Mouse (Mus musculus): ENCODE results near the gene Krt8. TPM values are rescaled to one million over a fixed set of nuclear protein-coding genes. Genes with fewer than 3 reads are reported as not detected.
"Not testable (repeated sequence)": the region's sequence is repeated elsewhere in the genome, so short reads cannot be mapped to it uniquely, and the experiment has no call there.

The Krt8 gene
- total RNA-seq, 2 experiments from 2014 or later, result not detected

DNA sequence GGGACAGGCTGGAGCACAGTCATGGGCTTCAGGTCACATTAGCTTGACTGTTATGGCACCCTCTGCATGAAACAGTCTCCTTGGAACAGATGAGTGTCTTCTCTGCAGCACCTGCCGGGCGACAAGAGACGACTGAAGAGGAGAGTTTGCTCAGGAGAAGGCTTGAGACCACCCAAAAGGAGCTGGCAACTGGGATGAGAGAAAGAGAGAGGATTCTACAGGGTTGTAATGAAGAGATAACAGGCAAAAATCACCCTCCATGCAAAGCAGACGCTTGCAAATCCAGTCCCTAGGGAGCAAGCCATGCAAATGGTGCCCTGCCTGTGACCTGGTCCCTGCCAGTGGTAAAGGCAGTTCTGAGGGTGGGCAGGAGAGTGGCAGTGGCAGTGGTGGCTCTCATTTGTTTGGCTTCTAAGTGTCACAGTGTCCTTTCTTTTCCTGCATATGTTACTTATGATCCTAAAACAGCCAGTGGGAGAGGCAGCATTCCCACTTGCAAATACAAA is 8.0 kb upstream of the Krt8 start:
- intact Hi-C loops (cut with DNase I), result no loop called here
- no peak for DNase-seq (ENCODE audit: low spot score in 2 of 2)

DNA sequence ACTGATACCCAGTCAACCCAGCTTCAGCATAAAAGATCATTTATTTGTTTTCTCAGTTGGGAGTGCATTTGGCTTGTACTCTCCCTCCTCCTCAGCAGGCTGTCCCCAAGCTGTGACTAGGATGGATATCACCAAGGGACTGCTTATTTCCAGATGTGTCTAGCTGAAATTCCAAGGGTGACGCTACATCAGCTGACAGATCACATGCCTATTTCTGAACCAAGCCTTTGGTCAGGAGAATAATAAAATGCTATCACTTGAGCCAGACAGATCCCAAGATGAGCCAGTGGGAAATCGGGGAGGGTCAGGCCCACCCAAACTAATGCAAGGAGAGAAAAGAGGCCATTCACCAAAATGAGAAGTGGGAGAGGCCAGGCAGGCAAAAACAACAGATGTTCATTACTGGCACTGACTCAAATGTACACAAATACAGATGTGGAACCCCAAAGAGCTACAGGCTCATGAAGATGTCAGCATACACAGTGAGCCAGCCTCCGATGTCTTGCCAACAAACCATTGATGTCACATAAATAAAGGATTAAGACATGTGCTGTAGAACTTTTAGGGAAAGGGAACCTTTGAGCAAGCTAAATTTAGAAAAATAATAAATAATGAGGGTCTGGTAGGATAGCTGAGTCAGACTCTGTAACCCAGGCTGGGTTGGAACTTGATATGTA is 6.4 kb upstream of the Krt8 start:
- intact Hi-C loops (cut with DNase I), result no loop called here
- DNase-seq (ENCODE audit: low spot score in 2 of 2), result no peak

DNA sequence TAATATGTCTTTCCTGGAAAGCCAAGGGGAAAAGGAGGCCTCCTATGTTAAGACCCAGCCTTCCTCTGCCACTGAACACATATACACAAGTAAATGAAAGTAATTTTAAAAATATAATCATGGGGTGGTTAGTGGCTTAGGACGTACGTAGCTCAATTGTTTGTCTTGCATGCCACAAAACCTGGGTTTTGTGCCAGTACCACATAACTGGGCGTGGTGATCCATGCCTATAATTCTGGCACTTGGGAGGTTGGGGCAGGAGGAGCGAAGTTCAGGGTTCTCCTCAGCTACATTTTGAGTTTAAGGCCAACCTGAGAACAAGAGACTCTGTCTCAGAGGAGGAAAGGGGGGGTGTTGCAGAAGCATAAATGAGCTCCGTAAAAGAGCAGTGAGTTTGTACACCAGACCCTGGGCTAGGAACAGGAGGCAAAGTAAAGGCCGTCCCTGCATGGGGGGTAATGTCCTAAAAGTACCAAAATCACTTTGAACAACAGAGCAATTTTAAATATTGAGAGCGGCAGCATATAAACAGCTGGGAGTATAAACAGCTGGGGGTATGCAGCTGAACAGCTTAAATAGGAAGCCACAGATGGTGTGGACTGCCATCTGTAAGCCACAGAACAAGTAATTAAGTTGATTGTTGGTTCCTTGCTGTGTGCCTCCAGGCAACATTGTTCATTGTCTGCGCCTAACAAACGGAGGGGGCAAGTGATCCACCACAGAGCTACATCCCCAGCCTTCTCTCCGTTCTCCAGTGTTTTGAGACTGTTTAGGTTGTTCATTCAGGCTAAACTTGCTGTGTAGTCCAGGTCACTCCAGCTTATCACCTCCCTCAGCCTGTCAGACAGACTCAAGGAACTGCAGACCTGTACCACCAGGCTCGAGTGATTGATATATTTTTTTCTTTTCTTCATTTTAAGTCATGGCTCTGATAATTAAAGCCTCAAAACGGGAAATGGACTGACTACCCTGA is 3.1 kb upstream of the Krt8 start:
- intact Hi-C loops (cut with DNase I), result no loop called here
- no peak for DNase-seq (ENCODE audit: low spot score in 2 of 2)

DNA sequence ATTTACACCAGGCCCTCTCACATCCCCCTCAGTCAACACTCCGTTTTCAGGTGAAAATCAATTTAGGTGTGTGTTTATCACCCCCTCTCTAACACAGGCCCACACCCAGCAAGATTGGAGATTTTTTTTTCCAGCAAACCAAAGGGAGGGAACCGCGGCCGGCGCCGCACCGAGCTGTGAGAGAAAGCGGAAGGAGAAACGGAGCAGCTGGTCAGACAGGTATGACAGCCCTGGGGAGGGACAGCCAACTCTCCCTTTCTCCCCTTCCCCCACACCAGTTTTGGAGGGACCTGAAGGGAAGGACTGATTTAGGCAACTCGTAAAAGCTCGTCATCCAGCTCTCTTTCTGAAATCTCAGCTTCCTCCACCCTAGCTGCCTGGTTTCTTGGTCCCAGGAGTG is 2.0 kb upstream of the Krt8 start:
- intact Hi-C loops (cut with DNase I), result no loop called here
- DNase-seq (ENCODE audit: low spot score in 2 of 2), result no peak

DNA sequence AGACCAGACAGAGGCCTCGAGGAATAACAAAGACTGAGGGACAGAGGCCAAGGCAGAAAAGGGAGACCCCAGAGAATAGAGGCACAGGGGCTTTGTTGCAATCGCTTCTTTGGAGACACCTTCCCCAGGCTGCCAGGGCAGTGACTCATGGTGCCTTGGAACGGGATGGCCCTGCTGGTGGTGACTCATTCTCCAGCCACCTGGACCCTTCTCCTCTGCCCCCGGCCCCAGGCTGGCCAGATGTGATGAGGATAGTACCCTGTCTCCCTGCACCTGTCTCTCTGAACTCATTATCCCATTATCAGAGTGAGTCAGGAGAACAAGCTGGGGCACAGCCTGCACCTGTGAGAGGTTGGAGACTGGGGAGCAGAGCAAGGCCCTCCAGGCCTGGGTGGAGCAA is 1.0 kb upstream of the Krt8 start:
- DNase-seq (ENCODE audit: low spot score in 2 of 2), result no peak
- intact Hi-C loops (cut with DNase I), result no loop called here

DNA sequence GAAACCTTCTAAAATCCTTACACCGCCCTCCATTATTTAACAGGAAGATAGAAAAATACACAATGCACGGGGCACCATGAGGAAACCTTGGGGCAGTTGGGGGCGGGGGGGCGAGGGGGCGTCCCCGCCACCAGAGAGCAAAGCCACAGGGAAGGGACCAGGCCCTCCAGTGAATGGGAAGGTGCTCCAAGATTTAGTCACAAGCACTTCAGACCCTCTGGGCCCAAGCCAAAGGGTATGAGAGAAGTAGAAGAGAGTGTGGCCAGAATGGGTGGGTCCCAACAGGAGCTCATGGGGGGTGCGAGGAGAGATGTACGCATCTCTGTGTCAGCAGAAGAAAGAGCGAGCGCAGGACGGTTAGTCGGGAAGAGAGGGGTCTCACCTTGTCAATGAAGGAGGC is 766 bp downstream of the Krt8 start:
- intact Hi-C loops (cut with DNase I), result no loop called here
- no peak for DNase-seq (ENCODE audit: low spot score in 2 of 2)

DNA sequence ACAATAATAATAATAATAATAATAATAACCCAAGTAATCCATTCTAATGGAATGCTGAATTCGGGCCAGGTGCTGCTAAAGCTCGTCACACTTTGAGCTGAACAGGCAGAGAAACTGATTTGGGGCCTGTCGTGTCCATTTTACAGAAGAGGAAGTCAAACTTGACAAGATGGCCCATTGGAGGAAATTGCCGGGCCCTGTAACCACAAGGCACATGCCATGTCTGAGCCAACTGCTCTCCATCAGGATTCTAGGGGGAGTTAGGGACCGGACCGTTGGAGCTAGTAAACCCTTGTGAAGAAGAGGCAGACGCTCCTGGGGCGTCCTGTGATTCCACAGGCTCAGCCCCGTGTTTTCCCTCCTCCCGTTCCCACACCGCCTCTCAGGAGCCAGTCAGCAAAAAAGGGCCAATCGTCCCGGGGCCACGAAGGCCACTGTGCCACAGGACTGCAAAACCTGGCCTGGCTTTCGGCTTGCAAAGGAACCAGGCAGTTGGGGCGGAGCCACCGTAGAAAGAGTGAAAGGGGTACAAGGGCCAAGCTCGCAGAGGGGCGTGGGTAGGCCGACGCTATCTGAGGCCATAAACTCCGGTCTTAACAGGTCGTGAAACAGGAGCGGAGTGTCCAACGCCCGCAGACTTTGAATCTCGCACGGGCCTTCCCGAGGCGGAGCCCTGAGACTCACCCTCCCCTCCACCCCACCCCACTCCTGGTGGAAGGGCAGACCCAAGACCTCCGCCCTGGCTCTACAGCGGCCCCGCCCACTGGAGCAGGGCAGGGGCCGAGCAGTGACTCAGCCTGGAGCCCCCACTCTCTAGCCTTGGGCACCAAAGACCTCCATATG is 1.4 kb downstream of the Krt8 start:
- DNase-seq (ENCODE audit: low spot score in 2 of 2), result no peak
- intact Hi-C loops (cut with DNase I), result no loop called here

DNA sequence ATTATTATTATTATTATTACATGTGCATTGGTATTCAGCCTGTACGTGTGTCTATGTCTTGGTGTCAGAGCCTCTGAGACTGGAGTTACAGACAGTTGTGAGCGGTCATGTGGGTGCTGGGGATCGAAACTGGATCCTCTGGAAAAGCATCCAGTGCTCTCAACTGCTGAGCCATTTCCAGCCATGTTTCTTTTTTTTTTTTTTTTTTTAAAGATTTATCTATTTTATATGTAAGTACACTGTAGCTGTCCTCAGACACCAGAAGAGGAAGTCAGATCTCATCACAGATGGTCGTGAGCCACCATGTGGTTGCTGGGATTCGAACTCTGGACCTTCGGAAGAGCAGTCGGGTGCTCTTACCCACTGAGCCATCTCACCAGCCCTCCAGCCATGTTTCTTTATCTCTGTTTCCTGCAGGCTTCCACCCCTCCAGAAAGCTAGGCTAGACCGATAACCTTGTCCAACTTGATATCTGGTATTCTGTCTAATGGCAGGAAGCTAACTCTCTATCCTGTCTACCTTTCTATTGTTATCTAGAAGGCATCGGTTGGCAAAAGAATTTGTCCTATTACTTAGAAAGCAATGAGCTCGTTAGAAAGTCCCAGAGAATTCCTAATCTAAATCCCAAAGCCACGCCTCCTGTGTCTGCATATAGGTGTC is 4.5 kb downstream of the Krt8 start:
- intact Hi-C loops (cut with DNase I), result no loop called here
- no peak for DNase-seq (ENCODE audit: low spot score in 2 of 2)

DNA sequence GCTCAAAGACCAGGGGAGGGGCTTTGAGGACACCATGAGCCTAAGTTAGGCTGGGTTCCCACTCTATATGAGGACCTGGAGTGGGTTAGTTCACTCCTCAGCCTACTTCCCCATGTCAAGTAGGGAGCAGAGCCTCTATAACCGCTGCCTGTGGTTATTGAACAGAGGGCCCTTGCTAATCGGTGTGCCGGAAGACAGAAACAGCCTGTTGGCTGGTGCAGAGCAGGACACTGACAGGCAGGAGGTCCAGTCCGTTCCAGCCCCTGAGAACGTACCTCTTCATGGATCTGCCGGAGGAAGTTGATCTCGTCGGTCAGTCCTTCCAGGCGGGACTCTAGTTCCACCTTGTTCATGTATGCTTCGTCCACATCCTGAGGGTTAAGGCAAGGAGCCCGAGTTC is 5.1 kb downstream of the Krt8 start:
- DNase-seq (ENCODE audit: low spot score in 2 of 2), result no peak
- intact Hi-C loops (cut with DNase I), result no loop called here

DNA sequence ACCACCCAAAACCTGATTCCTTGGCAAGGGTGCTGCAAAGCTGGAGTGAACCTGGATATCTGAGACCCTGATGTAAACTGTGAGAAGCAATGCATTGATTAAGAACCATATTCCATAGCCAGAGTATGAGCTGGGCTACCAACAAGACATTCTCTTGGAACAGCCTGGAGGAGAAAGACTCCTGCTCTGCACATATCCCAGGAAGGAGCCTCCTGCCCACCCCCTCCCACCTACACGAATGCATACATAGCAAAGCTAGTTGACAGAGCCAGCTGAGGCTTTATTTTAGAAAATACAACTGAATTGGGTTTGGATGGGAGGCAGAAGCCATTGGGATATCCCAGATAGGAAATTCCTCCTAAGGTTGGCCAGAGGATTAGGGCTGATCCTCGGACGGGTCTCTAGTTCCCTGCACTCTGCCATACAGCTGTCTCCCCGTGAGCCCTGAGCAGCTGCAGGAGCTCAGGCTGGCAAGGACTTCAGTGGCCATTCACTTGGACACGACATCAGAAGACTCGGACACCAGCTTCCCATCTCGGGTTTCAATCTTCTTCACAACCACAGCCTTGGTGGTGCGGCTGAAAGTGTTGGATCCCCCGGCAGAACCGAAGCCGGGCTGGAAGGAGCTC is 7.7 kb downstream of the Krt8 start:
- DNase-seq (ENCODE audit: low spot score in 2 of 2); intact Hi-C loops (cut with DNase I): not testable (repeated sequence)

DNA sequence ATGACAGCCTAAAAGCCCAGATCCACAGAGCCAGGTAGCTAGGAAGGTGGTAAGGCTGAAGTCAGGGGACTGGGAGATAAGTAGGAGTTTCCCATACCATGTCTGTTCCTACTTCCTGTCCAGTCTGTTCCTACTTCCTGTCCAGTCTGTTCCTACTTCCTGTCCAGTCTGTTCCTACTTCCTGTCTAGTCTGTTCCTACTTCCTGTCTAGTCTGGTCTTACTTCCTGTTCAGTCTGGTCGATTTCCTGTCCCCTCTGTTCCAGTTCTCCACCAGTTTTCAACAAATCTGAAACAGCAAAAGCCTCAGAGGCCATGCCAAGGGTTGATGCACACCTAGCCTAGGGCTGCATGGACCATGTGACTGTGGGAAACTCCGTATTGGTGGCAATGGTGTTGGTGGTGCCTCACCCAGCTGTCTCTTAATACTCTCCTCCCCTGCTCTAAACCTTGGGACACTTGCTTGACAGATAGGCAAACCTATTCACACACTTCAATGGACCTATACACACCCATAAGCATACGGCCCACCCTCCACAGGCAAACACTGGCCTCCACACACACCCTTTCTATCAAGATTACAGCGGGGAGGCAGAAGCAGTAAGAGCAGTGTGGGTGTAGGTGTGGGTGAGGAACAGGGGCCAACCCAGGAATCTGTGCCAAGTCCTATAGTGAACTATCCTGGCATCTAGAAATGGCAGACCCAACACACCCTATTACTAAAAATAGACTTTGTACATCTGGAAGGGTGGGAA is 8.6 kb downstream of the Krt8 start:
- intact Hi-C loops (cut with DNase I), result no loop called here
- no peak for DNase-seq (ENCODE audit: low spot score in 2 of 2)

DNA sequence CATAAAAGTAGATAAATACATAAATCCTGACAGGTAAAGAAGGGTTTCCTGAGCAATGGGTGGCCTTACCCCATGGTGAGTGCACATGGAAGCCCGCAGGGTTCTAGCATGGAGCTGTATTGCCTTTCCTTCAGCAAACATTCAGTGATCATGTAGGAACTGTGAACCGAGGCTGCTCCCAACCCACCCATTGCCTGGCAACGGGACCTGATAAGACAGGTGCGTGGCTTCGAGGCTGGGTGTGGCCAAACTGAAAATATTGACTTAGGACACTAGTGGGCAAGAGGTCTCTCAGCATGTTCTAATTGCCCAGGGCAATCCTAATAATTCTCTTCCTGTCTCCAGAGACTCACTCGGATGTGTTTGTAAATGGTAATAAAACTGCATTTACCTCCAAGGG is 9.9 kb downstream of the Krt8 start:
- no peak for DNase-seq (ENCODE audit: low spot score in 2 of 2)
- intact Hi-C loops (cut with DNase I), result no loop called here

DNA sequence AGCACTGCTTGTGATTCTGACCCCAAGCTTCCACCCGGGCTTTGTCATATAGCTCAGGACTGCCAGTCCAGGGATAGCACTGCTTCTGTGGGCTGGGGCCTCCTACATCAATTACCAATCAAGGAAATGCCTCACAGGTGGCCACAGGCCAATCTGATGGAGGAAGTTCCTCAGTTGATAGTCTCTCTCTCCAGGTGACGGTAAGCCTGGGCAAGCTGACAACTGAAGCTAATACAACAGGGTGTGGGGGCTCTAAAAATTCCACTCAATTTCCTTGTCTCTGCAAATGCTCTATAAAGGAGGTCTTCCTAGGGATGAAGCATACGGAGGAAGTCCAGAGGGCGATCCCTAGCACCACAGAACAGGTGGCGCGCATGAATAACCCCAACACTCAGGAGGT is 13.3 kb downstream of the Krt8 start:
- intact Hi-C loops (cut with DNase I), result no loop called here
- DNase-seq (ENCODE audit: low spot score in 2 of 2), result no peak

DNA sequence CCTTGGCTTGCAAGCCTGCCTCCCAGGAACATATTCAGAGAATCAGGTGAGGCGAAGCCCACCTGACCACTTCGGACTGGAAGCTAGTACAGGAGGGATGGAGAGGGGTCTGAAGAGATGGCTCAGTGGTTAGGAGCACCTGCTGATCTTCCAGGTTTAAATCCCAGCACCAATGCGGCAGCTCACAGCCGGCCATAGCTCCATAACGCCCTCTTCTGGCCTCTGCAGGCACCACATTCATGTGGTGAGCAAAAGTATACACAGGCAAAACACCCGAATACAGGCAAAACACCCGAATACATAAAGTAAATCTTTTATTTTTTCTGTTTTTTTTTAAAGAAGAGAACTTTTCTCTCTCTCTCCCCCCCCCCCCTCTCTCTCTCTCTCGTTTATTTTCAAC is 15.6 kb downstream of the Krt8 start:
- no peak for DNase-seq (ENCODE audit: low spot score in 2 of 2)
- intact Hi-C loops (cut with DNase I), result loop anchor here (1.0 kb wide), 1 partner anchor 77 kb away; no protein-coding TSS in a partner anchor

DNA sequence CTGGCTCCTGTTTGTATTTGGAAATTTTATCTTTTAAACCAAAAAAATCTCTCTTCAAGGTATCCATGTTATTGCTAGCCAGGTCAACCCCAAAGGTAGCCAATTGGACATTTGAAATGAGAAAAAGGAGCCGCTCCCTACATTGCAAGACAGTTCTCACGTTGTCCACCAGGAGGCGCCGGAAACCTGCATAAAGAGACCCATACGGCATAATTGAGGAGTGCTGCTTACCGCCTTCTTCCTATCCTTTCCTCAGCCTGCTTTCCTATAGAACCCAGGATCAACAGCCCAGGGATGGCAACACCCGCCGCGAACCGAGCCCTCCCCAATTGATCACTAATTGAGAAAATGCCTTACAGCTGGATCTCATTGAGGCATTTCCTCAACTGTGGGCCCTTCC is 16.2 kb downstream of the Krt8 start:
- DNase-seq (ENCODE audit: low spot score in 2 of 2), result peak; percentile 83 to 91
- intact Hi-C loops (cut with DNase I), result loop anchor here (1.0 kb wide), 1 partner anchor 77 kb away; no protein-coding TSS in a partner anchor

DNA sequence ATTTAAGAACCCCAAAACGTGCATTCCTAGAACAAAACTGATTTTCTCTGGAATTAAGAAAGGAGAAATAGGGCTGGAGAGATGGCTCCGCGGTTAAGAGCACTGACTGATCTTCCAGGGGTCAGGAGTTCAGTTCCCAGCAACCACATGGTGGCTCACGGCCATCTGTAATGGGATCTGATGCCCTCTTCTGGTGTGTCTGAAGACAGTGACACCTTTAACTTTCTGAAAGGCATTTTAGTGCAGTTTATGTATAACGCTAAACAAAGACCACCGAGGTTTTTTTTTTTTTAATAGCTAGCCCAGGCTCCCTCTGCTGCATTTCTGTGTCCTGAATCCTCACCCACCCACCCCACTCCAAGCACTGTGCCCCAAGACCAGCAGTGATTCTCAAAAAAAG is 19.5 kb downstream of the Krt8 start:
- intact Hi-C loops (cut with DNase I), result loop anchor here (1.0 to 2.0 kb wide), 2 partner anchors 645 to 658 kb away; no protein-coding TSS in a partner anchor
- DNase-seq (ENCODE audit: low spot score in 2 of 2), result no peak

DNA sequence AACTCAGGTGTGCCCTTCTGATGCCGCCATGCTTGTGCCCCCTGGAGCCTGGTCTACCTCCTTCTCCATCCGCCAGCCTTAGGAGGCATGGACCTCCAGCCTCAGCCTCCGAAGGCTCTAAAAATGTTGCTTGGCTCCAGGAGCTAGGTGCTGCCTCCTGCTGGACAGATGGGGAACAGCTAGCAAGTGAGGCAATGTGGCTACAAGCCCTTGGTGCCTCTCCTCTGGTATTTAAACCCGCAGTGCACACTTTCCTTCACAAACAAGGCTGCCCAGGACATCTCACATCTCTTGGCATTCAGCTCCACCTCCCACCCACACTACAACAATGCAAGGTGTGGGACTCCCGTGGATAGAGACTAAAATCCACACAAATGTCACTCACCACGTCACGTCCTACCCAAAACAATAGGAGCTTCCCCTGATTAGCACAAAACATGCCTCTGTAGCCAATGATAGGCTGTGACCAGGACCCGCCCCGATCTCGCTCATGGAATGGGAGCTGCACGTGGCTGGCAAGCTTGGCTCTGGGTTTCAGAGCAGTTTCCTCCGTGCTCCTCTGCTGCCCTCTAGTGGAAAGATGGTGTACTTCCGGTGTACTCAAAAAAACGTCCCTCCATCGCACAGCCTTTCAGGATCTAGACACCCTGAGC is 20.2 kb downstream of the Krt8 start:
- intact Hi-C loops (cut with DNase I), result loop anchor here (1.0 to 2.0 kb wide), 2 partner anchors 645 to 657 kb away; no protein-coding TSS in a partner anchor
- peak; percentile 95 to 97 for DNase-seq (ENCODE audit: low spot score in 2 of 2)

All from left cerebral cortex, postnatal 14 days (tissue).